Comparison of ENCODE assay signal across 8 mouse cellular contexts in genomic region chr6:145210816-145211338, GRCm38 (mm10). TPM values are rescaled to one million over a fixed set of nuclear protein-coding genes. Genes with fewer than 3 reads are reported as not detected.
DNase-seq lines count a peak whose midpoint lies in the region; ATAC-seq and TF ChIP-seq lines count a peak whose summit lies in the region.

Gene Casc1 (minus strand): TSS chr6:145211005.
Gene Etfrf1 (plus strand): TSS chr6:145211134.

- ATAC-seq in heart, embryonic 11.5 days (replicated peaks; ENCODE audit: insufficient number of reproducible peaks, low FRiP score, low TSS enrichment), result peak; percentile 99
- peak; percentile 100 for ATAC-seq in kidney, embryonic 16.5 days (ENCODE audit: low FRiP score, low TSS enrichment)

- H3K9ac ChIP-seq in heart, embryonic 11.5 days (ENCODE audit: low read depth, low read length), result peak within 1 kb of the TSS; percentile 96
- H3K9ac ChIP-seq in kidney, embryonic 16.5 days (replicated peaks; ENCODE audit: low read length), result peak within 1 kb of the TSS; percentile 87
- peak within 1 kb of the TSS; percentile 79 for H3K9ac ChIP-seq in liver, adult 2 months (ENCODE audit: low read depth, low read length)

- H3K36me3 ChIP-seq in C2C12 (ENCODE audit: control insufficient read depth, insufficient read depth) (peaks cover 4% of the 10 kb centered on the region), myocyte (ENCODE audit: control insufficient read depth, insufficient read depth) (no peaks in the 10 kb centered on the region)
- H3K36me3 ChIP-seq in erythroblast, embryonic 14.5 days (ENCODE audit: control insufficient read depth), result peaks cover 12% of the 10 kb centered on the region
- no peaks in the 10 kb centered on the region for H3K36me3 ChIP-seq in heart, embryonic 11.5 days (ENCODE audit: control insufficient read depth, insufficient read depth, low read length)
- no peaks in the 10 kb centered on the region for H3K36me3 ChIP-seq in kidney, embryonic 16.5 days (ENCODE audit: insufficient read depth, low read length)
- no peaks in the 10 kb centered on the region; the same call in none of the 2 replicates for H3K36me3 ChIP-seq in liver, adult 2 months (ENCODE audit: control insufficient read depth, insufficient read depth, low read length)
- H3K36me3 ChIP-seq in splenic B cell, adult 2 months (ENCODE audit: control insufficient read depth, insufficient read depth, low read length, poor library complexity, severe bottlenecking), result no peaks in the 10 kb centered on the region

- H3K4me2 ChIP-seq in heart, embryonic 11.5 days, result peak within 1 kb of the TSS; percentile 80
- peak within 1 kb of the TSS; percentile 61 for H3K4me2 ChIP-seq in kidney, embryonic 16.5 days (replicated peaks; ENCODE audit: low read depth, low read length)
- H3K4me2 ChIP-seq in myocyte (ENCODE audit: low read depth), result peak within 1 kb of the TSS; percentile 84

- H3K27me3 ChIP-seq in C2C12 (ENCODE audit: control insufficient read depth, insufficient read depth, insufficient read length) (no peaks in the 10 kb centered on the region), myocyte (ENCODE audit: control insufficient read depth, insufficient read depth, insufficient read length) (no peaks in the 10 kb centered on the region)
- no peaks in the 10 kb centered on the region for H3K27me3 ChIP-seq in erythroblast, embryonic 14.5 days (ENCODE audit: control insufficient read depth)
- H3K27me3 ChIP-seq in heart, embryonic 11.5 days (ENCODE audit: control insufficient read depth, insufficient read depth, low read length), result no peaks in the 10 kb centered on the region
- no peaks in the 10 kb centered on the region for H3K27me3 ChIP-seq in kidney, embryonic 16.5 days (ENCODE audit: insufficient read depth, low read length)
- H3K27me3 ChIP-seq in liver, adult 2 months (ENCODE audit: control insufficient read depth, insufficient read depth, low read length), result no peaks in the 10 kb centered on the region
- H3K27me3 ChIP-seq in splenic B cell, adult 2 months (ENCODE audit: control insufficient read depth, insufficient read depth, low read length, poor library complexity, severe bottlenecking), result no peaks in the 10 kb centered on the region

- H3K4me1 ChIP-seq in erythroblast, embryonic 14.5 days (ENCODE audit: control insufficient read depth), result peaks cover 19% of the 10 kb centered on the region
- H3K4me1 ChIP-seq in heart, embryonic 11.5 days (ENCODE audit: control insufficient read depth, insufficient read depth, low read length), result peaks cover 8% of the 10 kb centered on the region; the same call in 1 of the 2 replicates
- H3K4me1 ChIP-seq in kidney, embryonic 16.5 days (ENCODE audit: insufficient read depth, low read length), result peaks cover 16% of the 10 kb centered on the region
- peaks cover 11% of the 10 kb centered on the region for H3K4me1 ChIP-seq in liver, adult 2 months (ENCODE audit: control insufficient read depth, insufficient read depth, low read length)

- H3K79me3 ChIP-seq in C2C12 (ENCODE audit: low read depth), result peaks cover 2% of the 10 kb centered on the region

- H3ac ChIP-seq in C2C12 (ENCODE audit: control insufficient read depth, insufficient read length, low read depth) (peak within 1 kb of the TSS; percentile 93), myocyte (ENCODE audit: control insufficient read depth, insufficient read length) (peak within 1 kb of the TSS; percentile 84)

- TF ChIP-seq CTCF in C2C12 (IDR thresholded peaks at IDR 0.05; ENCODE audit: control insufficient read depth, insufficient read depth, insufficient read length), result no peak
- TF ChIP-seq CTCF in brain, embryonic 14.5 days (IDR thresholded peaks at IDR 0.05; ENCODE audit: borderline replicate concordance, extremely low read depth, insufficient read depth, insufficient read length), result no peak
- no peak for TF ChIP-seq CTCF in liver, adult 2 months (IDR thresholded peaks at IDR 0.05; ENCODE audit: low read depth, low read length)

- H3K9me3 ChIP-seq in erythroblast, embryonic 14.5 days (ENCODE audit: control insufficient read depth, low read length), result no peaks in the 10 kb centered on the region
- no peaks in the 10 kb centered on the region for H3K9me3 ChIP-seq in heart, embryonic 11.5 days (replicated peaks; ENCODE audit: control insufficient read depth, low read length)
- H3K9me3 ChIP-seq in kidney, embryonic 16.5 days (ENCODE audit: low read length), result no peaks in the 10 kb centered on the region

- H3K79me2 ChIP-seq in C2C12 (ENCODE audit: control insufficient read depth, insufficient read depth), result no peaks in the 10 kb centered on the region
- peaks cover 3% of the 10 kb centered on the region; the same call in 1 of the 2 replicates for H3K79me2 ChIP-seq in liver, adult 2 months (ENCODE audit: control insufficient read depth, insufficient read depth, low read length)
- peaks cover 11% of the 10 kb centered on the region for H3K79me2 ChIP-seq in myocyte (ENCODE audit: control insufficient read depth, insufficient read depth)

- DNase-seq in brain, embryonic 14.5 days (ENCODE audit: low read depth), result peak; percentile 100
- DNase-seq in liver, adult 2 months (ENCODE audit: extremely low read depth, low read depth, low spot score), result peak; percentile 100
- peak; percentile 100 for DNase-seq in splenic B cell, adult 2 months (ENCODE audit: low read depth, low spot score)

- H3K27ac ChIP-seq in heart, embryonic 11.5 days (ENCODE audit: low read depth, low read length), result peak within 1 kb of the TSS; percentile 99
- H3K27ac ChIP-seq in kidney, embryonic 16.5 days (ENCODE audit: low read length), result peak within 1 kb of the TSS; percentile 98
- peak within 1 kb of the TSS; percentile 90 for H3K27ac ChIP-seq in liver, adult 2 months (replicated peaks; ENCODE audit: insufficient read depth, low read depth, low read length)

- peak within 1 kb of the TSS; percentile 67 for H3K4me3 ChIP-seq in C2C12 (ENCODE audit: insufficient read depth, poor library complexity, severe bottlenecking)
- H3K4me3 ChIP-seq in erythroblast, embryonic 14.5 days (replicated peaks), result peak within 1 kb of the TSS; percentile 81
- H3K4me3 ChIP-seq in heart, embryonic 11.5 days (ENCODE audit: low read depth, low read length), result peak within 1 kb of the TSS; percentile 79
- H3K4me3 ChIP-seq in kidney, embryonic 16.5 days (ENCODE audit: low read length), result peak within 1 kb of the TSS; percentile 72
- H3K4me3 ChIP-seq in liver, adult 2 months (ENCODE audit: insufficient read depth, low read depth, low read length), result peak within 1 kb of the TSS; percentile 78
- peak within 1 kb of the TSS; percentile 79 for H3K4me3 ChIP-seq in myocyte

- under 1% methylated on average over 36 of the region's 36 CpGs for WGBS in heart, embryonic 11.5 days (ENCODE audit: insufficient replicate concordance)
- WGBS in kidney, embryonic 16.5 days, result under 1% methylated on average over 36 of the region's 36 CpGs
- under 1% methylated on average over 36 of the region's 36 CpGs for WGBS in liver, adult 2 months

- TF ChIP-seq POLR2A in brain, embryonic 14.5 days (IDR thresholded peaks at IDR 0.05; ENCODE audit: borderline replicate concordance, extremely low read depth, insufficient read depth, insufficient read length, poor library complexity, severe bottlenecking), result peak; percentile 89; the same call in 1 of the 2 replicates
- peak; percentile 99 for TF ChIP-seq POLR2A in liver, adult 2 months (IDR thresholded peaks at IDR 0.05; ENCODE audit: extremely low read depth, insufficient read depth, low read length)
- peak; percentile 98 for TF ChIP-seq POLR2A in myocyte (IDR thresholded peaks at IDR 0.05; ENCODE audit: insufficient read length, low read depth)

TF ChIP-seq in C2C12, 6 proteins besides CTCF, POLR2A, EP300 and RAD21:
- TF ChIP-seq USF1 (IDR thresholded peaks at IDR 0.05; ENCODE audit: low read depth), result no peak
- peak; percentile 64 for TF ChIP-seq CEBPB (IDR thresholded peaks at IDR 0.05; ENCODE audit: low read depth)

TF ChIP-seq in myocyte, 11 proteins besides CTCF, POLR2A, EP300 and RAD21:
- TF ChIP-seq E2F4 (IDR thresholded peaks at IDR 0.05; ENCODE audit: insufficient read depth), result no peak
- TF ChIP-seq MYOD1 (IDR thresholded peaks at IDR 0.05; ENCODE audit: control insufficient read depth in 1 of 3, insufficient read length in 2 of 3, low read depth in 2 of 3), result peak in 1 of 3 experiments; percentile 5
- no peak for TF ChIP-seq REST (IDR thresholded peaks at IDR 0.05; ENCODE audit: insufficient read depth, insufficient read length)
- peak; percentile 82 for TF ChIP-seq SRF (IDR thresholded peaks at IDR 0.05; ENCODE audit: control insufficient read depth, insufficient read length, low read depth)
- peak in 1 of 3 experiments; percentile 32 for TF ChIP-seq MYOG (IDR thresholded peaks at IDR 0.05; ENCODE audit: control insufficient read depth in 1 of 3, insufficient read depth in 1 of 3, insufficient read length in 2 of 3, low read depth in 2 of 3)
- peak; percentile 84 for TF ChIP-seq POLR2AphosphoS2 (IDR thresholded peaks at IDR 0.05; ENCODE audit: insufficient read length, low read depth)
- TF ChIP-seq CEBPB (IDR thresholded peaks at IDR 0.05; ENCODE audit: insufficient read depth, poor library complexity, severe bottlenecking), result 0 out of 2 replicates have a peak, but pooled peaks have one; percentile 3
- no peak for TF ChIP-seq USF1 (IDR thresholded peaks at IDR 0.05; ENCODE audit: low read depth)
- no peak for TF ChIP-seq TCF3 (IDR thresholded peaks at IDR 0.05; ENCODE audit: insufficient read length, low read depth)
TF ChIP-seq in myocyte: peak in this region for 5.

RNA-seq across cellular contexts. Expression of gene Casc1, which starts in this region (rescaled TPM):
- polyA plus RNA-seq in C2C12 (2012; fragmentation: generic; extraction: Trizol) (0.25 TPM), myocyte (2012; fragmentation: generic; extraction: Trizol) (0.11 TPM)
- polyA plus RNA-seq in brain, embryonic 14.5 days (2012; rRNA removed), result 1.5 and 1.8 TPM in 2 replicates
- polyA plus RNA-seq in erythroblast, embryonic 14.5 days (2012), result 0.03 TPM in 1 of 2 replicates, not detected in the other
- 0.34 and 0.42 TPM in 2 replicates for polyA plus RNA-seq in heart, embryonic 11.5 days (2014; fragmentation: Nextera tagmentation; extraction: Ambion mirVana)
- polyA plus RNA-seq in kidney, embryonic 16.5 days (2015; fragmentation: Nextera tagmentation; extraction: Ambion mirVana), result 0.71 and 0.76 TPM in 2 replicates
- 0.13 and 0.18 TPM in 2 replicates for total RNA-seq in liver, adult 2 months (2014; rRNA removed)
- polyA plus RNA-seq in liver, adult 2 months (2012; rRNA removed), result 0.02 TPM in 1 of 2 replicates, not detected in the other

RNA-seq across cellular contexts. Expression of gene Etfrf1, which starts in this region (rescaled TPM):
- polyA plus RNA-seq in C2C12 (2012; fragmentation: generic; extraction: Trizol) (4.2 TPM), myocyte (2012; fragmentation: generic; extraction: Trizol) (10.0 TPM)
- 15.4 and 16.0 TPM in 2 replicates for polyA plus RNA-seq in brain, embryonic 14.5 days (2012; rRNA removed)
- polyA plus RNA-seq in erythroblast, embryonic 14.5 days (2012), result 0.12 and 0.20 TPM in 2 replicates
- 57.2 and 62.5 TPM in 2 replicates for polyA plus RNA-seq in heart, embryonic 11.5 days (2014; fragmentation: Nextera tagmentation; extraction: Ambion mirVana)
- 42.4 and 46.0 TPM in 2 replicates for polyA plus RNA-seq in kidney, embryonic 16.5 days (2015; fragmentation: Nextera tagmentation; extraction: Ambion mirVana)
- total RNA-seq in liver, adult 2 months (2014; rRNA removed), result 50.1 and 61.1 TPM in 2 replicates
- 18.0 and 20.9 TPM in 2 replicates for polyA plus RNA-seq in liver, adult 2 months (2012; rRNA removed)

Comparison
In these comparisons a context has a peak if more than half of its experiments do, and no peak if none do; other contexts are left out.
1. Peak in every context shown above with its lines: DNase-seq, ATAC-seq, H3K4me3 ChIP-seq and H3K27ac ChIP-seq.